Mouse (Mus musculus) G1E (cell line): ENCODE measurements around the gene Tctex1d1. TPM values are rescaled to one million over a fixed set of nuclear protein-coding genes. Genes with fewer than 3 reads are reported as not detected.

ENCODE experiments used
- ATAC-seq: 2 replicates; pipeline ENCODE4 v1.8.0; 2016; ENCODE audit warnings: mild to moderate bottlenecking; ENCODE audit not compliant: insufficient number of reproducible peaks, poor library complexity, low FRiP score, severe bottlenecking; ENCODE audit errors: extremely low read depth
- DNase-seq: peaks from one replicate; pipeline ENCODE4 v3.0.0; 2012; ENCODE audit warnings: low spot score
- H3K27me3 ChIP-seq: 2 replicates; pipeline ENCODE4 v1.6.1; 2012; ENCODE audit warnings: mild to moderate bottlenecking, low read length, inconsistent platforms; ENCODE audit not compliant: insufficient read depth
- H3K36me3 ChIP-seq: replicated peaks from 2 replicates; pipeline ENCODE3; 2012; ENCODE audit warnings: mild to moderate bottlenecking, inconsistent platforms
- H3K4me1 ChIP-seq: 2 replicates; pipeline ENCODE4 v1.6.1; 2012; ENCODE audit warnings: low read depth, low read length, inconsistent platforms, mixed read lengths; ENCODE audit not compliant: insufficient read depth
- H3K4me3 ChIP-seq: 2 replicates; pipeline ENCODE4 v1.5.1; 2012; ENCODE audit warnings: low read depth, mild to moderate bottlenecking, inconsistent platforms, low read length, moderate library complexity, mixed read lengths
- H3K9me3 ChIP-seq: replicated peaks from 2 replicates; pipeline ENCODE4 v1.6.1; 2012; ENCODE audit warnings: inconsistent platforms
- CTCF ChIP-seq: IDR thresholded peaks from 2 replicates; pipeline ENCODE4 v1.5.1; 2012; ENCODE audit warnings: low read depth, low read length, inconsistent platforms, mixed read lengths
- GATA1 ChIP-seq: IDR thresholded peaks from 2 replicates; pipeline ENCODE4 v1.6.1; 2012; ENCODE audit warnings: borderline replicate concordance, low read length, inconsistent platforms, mixed read lengths
- GATA2 ChIP-seq: IDR thresholded peaks from 2 replicates; pipeline ENCODE4 v1.6.1; 2012; ENCODE audit warnings: low read depth, low read length, inconsistent platforms, borderline replicate concordance
- POLR2AphosphoS5 ChIP-seq: IDR thresholded peaks from 2 replicates; pipeline ENCODE4 v1.6.1; 2012; ENCODE audit warnings: low read depth, low read length, inconsistent platforms; ENCODE audit not compliant: insufficient replicate concordance
- TAL1 ChIP-seq: conservative IDR thresholded peaks from 2 replicates; pipeline ENCODE4 v1.6.1; 2012; ENCODE audit warnings: low read depth, low read length, inconsistent platforms, mixed read lengths
- polyA plus RNA-seq: library from polyadenylated mRNA; stranded (reverse); fragments of >175 nt; gene quantifications from 2 replicates; pipeline ENCODE4 v1.2.3, GENCODE M21; 2012
- total RNA-seq, 2 experiments: library from RNA; stranded (forward) in 1 of 2; stranded (reverse) in 1 of 2; fragments of 200-1000 nt in 1 of 2; fragments of >200 nt in 1 of 2; fragmentation: Nextera tagmentation in 1 of 2; gene quantifications; 2 replicates each; pipeline ENCODE4 v1.2.3; 2014 to 2017

Gene Tctex1d1
- total RNA-seq (2014; fragmentation: Nextera tagmentation) (not detected in 2 replicates), total RNA-seq (2017) (0.11 and 0.17 TPM in 2 replicates), polyA plus RNA-seq (not detected in 2 replicates)

- DNase-seq (no peak), ATAC-seq (no peak)
- TF ChIP-seq GATA1 (no peak), CTCF (no peak), POLR2AphosphoS5 (no peak), GATA2 (no peak), TAL1 (no peak)
- H3K36me3 ChIP-seq = no peaks in the 10 kb centered on the region
- H3K9me3 ChIP-seq = no peaks in the 10 kb centered on the region; the same call in 1 of the 2 replicates
- no peaks in the 10 kb centered on the region for H3K27me3 ChIP-seq
- no peak within 1 kb of the TSS for H3K4me3 ChIP-seq
- H3K4me1 ChIP-seq = no peaks in the 10 kb centered on the region
Measured at GRCm38 (mm10) chr4:102978440-102978839, at the start of gene Tctex1d1. Gene Tctex1d1, plus strand, starts transcription at chr4:102978606.

- H3K27me3 ChIP-seq = no peaks in the 10 kb centered on the region
- H3K4me1 ChIP-seq = no peaks in the 10 kb centered on the region
- no peak overlapping the region for H3K4me3 ChIP-seq
- TF ChIP-seq POLR2AphosphoS5 (no peak), CTCF (no peak), TAL1 (no peak), GATA2 (no peak), GATA1 (no peak)
- ATAC-seq (no peak), DNase-seq (no peak)
- H3K9me3 ChIP-seq = peaks cover 32% of the 10 kb centered on the region
- no peaks in the 10 kb centered on the region for H3K36me3 ChIP-seq
Measured at GRCm38 (mm10) chr4:102929491-102929890, 48.9 kb upstream of the Tctex1d1 start.

- Histone ChIP-seq H3K9me3 (peaks cover 31% of the 10 kb centered on the region), H3K36me3 (no peaks in the 10 kb centered on the region), H3K4me3 (no peak overlapping the region), H3K27me3 (no peaks in the 10 kb centered on the region), H3K4me1 (no peaks in the 10 kb centered on the region)
- no peak for DNase-seq
- no peak for ATAC-seq
- TF ChIP-seq CTCF = no peak
- no peak for TF ChIP-seq GATA2
- TF ChIP-seq GATA1 = no peak
- TF ChIP-seq TAL1 = no peak
- TF ChIP-seq POLR2AphosphoS5 = no peak
Measured at GRCm38 (mm10) chr4:102930679-102931078, 47.7 kb upstream of the Tctex1d1 start.

GRCm38 (mm10) chr4:102940266-102940665 is 38.1 kb upstream of the Tctex1d1 start:
- H3K4me1 ChIP-seq = no peaks in the 10 kb centered on the region

GRCm38 (mm10) chr4:102940738-102941137 is 37.7 kb upstream of the Tctex1d1 start:
- DNase-seq (no peak), ATAC-seq (no peak)
- H3K4me1 ChIP-seq = no peaks in the 10 kb centered on the region
- peaks cover 19% of the 10 kb centered on the region for H3K9me3 ChIP-seq
- no peak for TF ChIP-seq TAL1
- TF ChIP-seq GATA1 = no peak
- no peak for TF ChIP-seq CTCF
- no peak for TF ChIP-seq GATA2
- TF ChIP-seq POLR2AphosphoS5 = no peak
- H3K36me3 ChIP-seq = no peaks in the 10 kb centered on the region
- H3K4me3 ChIP-seq = no peak overlapping the region
- H3K27me3 ChIP-seq = no peaks in the 10 kb centered on the region

More at GRCm38 (mm10) chr4:102940266-102940665, 38.1 kb upstream of the Tctex1d1 start:
- peaks cover 20% of the 10 kb centered on the region for H3K9me3 ChIP-seq
- TF ChIP-seq POLR2AphosphoS5 = no peak
- TF ChIP-seq GATA2 = no peak
- no peak for TF ChIP-seq CTCF
- no peak for TF ChIP-seq GATA1
- no peak for TF ChIP-seq TAL1
- H3K27me3 ChIP-seq = no peaks in the 10 kb centered on the region
- H3K36me3 ChIP-seq = no peaks in the 10 kb centered on the region
- ATAC-seq (no peak), DNase-seq (no peak)
- no peak overlapping the region for H3K4me3 ChIP-seq

GRCm38 (mm10) chr4:102944325-102944724 is 34.1 kb upstream of the Tctex1d1 start:
- no peaks in the 10 kb centered on the region for H3K4me1 ChIP-seq
- no peak for TF ChIP-seq GATA2
- TF ChIP-seq POLR2AphosphoS5 = no peak
- no peak for TF ChIP-seq GATA1
- no peaks in the 10 kb centered on the region for H3K36me3 ChIP-seq
- no peak overlapping the region for H3K4me3 ChIP-seq
- DNase-seq (no peak), ATAC-seq (no peak)
- H3K9me3 ChIP-seq = peaks cover 23% of the 10 kb centered on the region
- no peaks in the 10 kb centered on the region for H3K27me3 ChIP-seq

GRCm38 (mm10) chr4:102952476-102952875 is 25.9 kb upstream of the Tctex1d1 start:
- ATAC-seq (no peak), DNase-seq (no peak)
- Histone ChIP-seq H3K36me3 (no peaks in the 10 kb centered on the region), H3K4me3 (no peak overlapping the region), H3K27me3 (no peaks in the 10 kb centered on the region), H3K9me3 (peaks cover 6% of the 10 kb centered on the region; the same call in 1 of the 2 replicates), H3K4me1 (no peaks in the 10 kb centered on the region)
- TF ChIP-seq POLR2AphosphoS5 (no peak), GATA2 (no peak), GATA1 (no peak), TAL1 (no peak)
